Mouse (Mus musculus) cortical plate, adult 2 months (tissue): ENCODE data around the gene Allc.

Experiments
- CTCF ChIP-seq: fragments of 200-500 bp; IDR thresholded peaks from 2 replicates; pipeline ENCODE4 v1.5.1; 2011; ENCODE audit warnings: mild to moderate bottlenecking, control low read depth, low read length; ENCODE audit not compliant: insufficient read depth; ENCODE audit errors: extremely low read depth
- POLR2A ChIP-seq: fragments of 200-500 bp; IDR thresholded peaks from 2 replicates; pipeline ENCODE4 v1.6.1; 2011; ENCODE audit warnings: mild to moderate bottlenecking, low read length, control low read depth; ENCODE audit not compliant: insufficient read depth; ENCODE audit errors: extremely low read depth

DNA sequence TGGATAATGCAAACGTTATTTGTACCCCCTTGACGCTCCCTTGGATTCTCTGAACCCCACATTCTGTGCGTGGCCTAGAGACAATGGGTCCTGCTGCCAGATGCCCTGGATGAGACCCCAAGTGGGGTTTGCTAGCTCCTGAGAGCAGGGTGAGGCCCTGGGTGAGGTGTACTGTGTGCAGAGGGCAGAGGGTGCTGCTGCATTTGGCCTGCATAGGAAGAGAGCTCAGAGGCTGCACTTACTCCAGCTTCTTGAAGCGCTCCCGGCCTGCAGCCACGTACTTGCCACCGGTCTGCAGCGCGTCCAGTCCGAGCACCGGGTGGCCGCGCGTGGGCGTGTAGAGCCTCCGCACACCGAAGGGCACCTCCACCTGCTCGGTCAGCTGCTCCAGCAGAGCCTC, 30.5 kb downstream of the Allc start:
- TF ChIP-seq POLR2A (no peak), CTCF (no peak)
